Mouse (Mus musculus) embryonic facial prominence, embryonic 15.5 days (tissue): ENCODE data around the gene Scaf1. TPM values are rescaled to one million over a fixed set of nuclear protein-coding genes. Genes with fewer than 3 reads are reported as not detected.

Source experiments
- ATAC-seq: fragments of 200-750 bp; cut with Nextera tagmentation; 2 replicates; pipeline ENCODE4 v1.8.0; 2017; ENCODE audit warnings: low read depth, moderate TSS enrichment; ENCODE audit not compliant: insufficient number of reproducible peaks, low FRiP score, low TSS enrichment
- H3K27ac ChIP-seq: fragments of 300-500 bp; sonication (generic); replicated peaks from 2 replicates; pipeline ENCODE4 v1.5.1; 2015; ENCODE audit warnings: mild to moderate bottlenecking, inconsistent platforms
- H3K27me3 ChIP-seq: fragments of 300-500 bp; sonication (generic); 2 replicates; pipeline ENCODE4 v1.6.1; 2015; ENCODE audit warnings: inconsistent platforms
- H3K36me3 ChIP-seq: fragments of 300-500 bp; sonication (generic); 2 replicates; pipeline ENCODE4 v1.6.1; 2015; ENCODE audit warnings: mild to moderate bottlenecking, inconsistent platforms
- H3K4me1 ChIP-seq: fragments of 300-500 bp; sonication (generic); 2 replicates; pipeline ENCODE4 v1.6.1; 2015; ENCODE audit warnings: inconsistent platforms
- H3K4me2 ChIP-seq: fragments of 300-500 bp; sonication (generic); replicated peaks from 2 replicates; pipeline ENCODE4 v1.6.1; 2015; ENCODE audit warnings: mild to moderate bottlenecking, inconsistent platforms
- H3K4me3 ChIP-seq: fragments of 300-500 bp; sonication (generic); replicated peaks from 2 replicates; pipeline ENCODE4 v1.5.1; 2015; ENCODE audit warnings: mild to moderate bottlenecking, inconsistent platforms
- H3K9ac ChIP-seq: fragments of 300-500 bp; sonication (generic); 2 replicates; pipeline ENCODE4 v1.6.1; 2015; ENCODE audit warnings: inconsistent platforms
- H3K9me3 ChIP-seq: fragments of 300-500 bp; sonication (generic); replicated peaks from 2 replicates; pipeline ENCODE4 v1.6.1; 2016; ENCODE audit warnings: inconsistent platforms
- WGBS: fragments of 180-500 bp; shearing (Covaris S2); methylation state at CpG from one replicate; pipeline ENCODE4 v1.1.7; 2015; 5-methylcytosine and 5-hydroxymethylcytosine counted together
- polyA plus RNA-seq: library from polyadenylated mRNA; unstranded; fragments of >200 nt; fragmentation: Nextera tagmentation; extraction: Ambion mirVana; gene quantifications from 2 replicates; pipeline ENCODE4 v1.2.1, GENCODE M21; 2015

Gene Scaf1
- polyA plus RNA-seq, 1 experiment from 2014 or later: 41.9 TPM

DNA sequence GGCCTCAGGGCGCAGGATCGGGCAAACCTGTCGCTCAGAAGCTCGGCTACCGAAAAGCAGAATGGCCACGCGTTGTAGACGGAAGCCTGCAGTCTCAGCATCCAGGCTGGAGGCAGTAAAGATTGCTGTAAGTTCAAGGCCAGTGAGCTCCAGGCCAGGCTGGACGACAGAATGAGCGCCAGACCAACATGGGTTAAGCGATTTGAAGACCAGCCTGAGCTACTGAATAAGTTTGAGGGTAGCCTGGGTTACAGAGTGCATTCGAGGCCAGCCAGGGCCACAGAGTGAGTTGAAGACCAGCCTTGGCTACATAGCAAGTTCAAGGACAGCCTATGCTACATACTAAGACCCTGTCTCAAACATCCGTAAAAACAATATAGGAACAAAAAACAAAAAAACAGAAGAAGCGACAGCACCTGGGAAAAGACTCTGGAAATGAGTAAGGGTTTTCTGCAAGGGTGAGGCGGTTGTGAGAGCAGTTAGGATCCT is 18.2 kb downstream of the Scaf1 start:
- Histone ChIP-seq H3K4me2 (peak overlapping the region; percentile 77), H3K27ac (peak overlapping the region; percentile 94), H3K4me1 (peaks cover 43% of the 10 kb centered on the region), H3K9me3 (no peaks in the 10 kb centered on the region), H3K4me3 (peak overlapping the region; percentile 77), H3K27me3 (no peaks in the 10 kb centered on the region), H3K9ac (peak overlapping the region; percentile 80), H3K36me3 (peaks cover 62% of the 10 kb centered on the region)
- 2% methylated on average over 15 of the region's 15 CpGs for WGBS
- no peak for ATAC-seq

- under 1% methylated on average over 43 of the region's 43 CpGs for WGBS
- ATAC-seq: peak; percentile 92
Measured at GRCm38 (mm10) chr7:44997231-44997939, 18.8 kb downstream of the Scaf1 start, which contains the start of gene Irf3. TSS of gene Irf3 (plus strand) at chr7:44997648.

DNA sequence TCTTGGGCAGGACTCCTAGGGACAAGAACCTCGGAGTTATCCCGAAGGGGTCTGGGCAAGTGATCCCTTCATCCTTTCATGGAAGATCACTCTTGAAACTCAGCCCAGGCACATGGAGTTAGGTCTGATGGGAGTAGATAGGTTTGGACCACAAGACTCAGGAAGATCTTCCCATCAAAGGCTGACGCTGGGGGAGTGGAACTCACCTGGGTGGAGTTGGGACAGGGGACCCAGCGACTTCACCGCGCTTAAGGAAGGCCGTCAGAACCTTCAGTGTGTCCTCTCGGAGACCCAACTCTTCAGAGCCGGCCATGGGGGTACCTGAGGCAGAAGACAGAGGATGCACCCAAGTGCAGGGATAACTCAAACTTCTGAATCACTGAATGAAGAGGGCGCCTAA is 19.5 kb downstream of the Scaf1 start:
- peak overlapping the region; percentile 77 for H3K4me3 ChIP-seq
- 7% methylated on average over 10 of the region's 10 CpGs for WGBS
- H3K36me3 ChIP-seq: peaks cover 62% of the 10 kb centered on the region
- H3K9me3 ChIP-seq: no peaks in the 10 kb centered on the region
- H3K4me2 ChIP-seq: peak overlapping the region; percentile 77
- ATAC-seq: no peak
- H3K27ac ChIP-seq: peak overlapping the region; percentile 94
- peaks cover 43% of the 10 kb centered on the region for H3K4me1 ChIP-seq
- H3K9ac ChIP-seq: peak overlapping the region; percentile 80
- H3K27me3 ChIP-seq: no peaks in the 10 kb centered on the region

More at GRCm38 (mm10) chr7:44997231-44997939, 18.8 kb downstream of the Scaf1 start, which contains the start of gene Irf3:
- Histone ChIP-seq H3K4me3 (peak within 1 kb of the TSS; percentile 77), H3K9me3 (no peaks in the 10 kb centered on the region), H3K27me3 (no peaks in the 10 kb centered on the region), H3K27ac (peak within 1 kb of the TSS; percentile 94), H3K36me3 (peaks cover 62% of the 10 kb centered on the region), H3K4me2 (peak within 1 kb of the TSS; percentile 77), H3K9ac (peak within 1 kb of the TSS; percentile 80), H3K4me1 (peaks cover 43% of the 10 kb centered on the region)

DNA sequence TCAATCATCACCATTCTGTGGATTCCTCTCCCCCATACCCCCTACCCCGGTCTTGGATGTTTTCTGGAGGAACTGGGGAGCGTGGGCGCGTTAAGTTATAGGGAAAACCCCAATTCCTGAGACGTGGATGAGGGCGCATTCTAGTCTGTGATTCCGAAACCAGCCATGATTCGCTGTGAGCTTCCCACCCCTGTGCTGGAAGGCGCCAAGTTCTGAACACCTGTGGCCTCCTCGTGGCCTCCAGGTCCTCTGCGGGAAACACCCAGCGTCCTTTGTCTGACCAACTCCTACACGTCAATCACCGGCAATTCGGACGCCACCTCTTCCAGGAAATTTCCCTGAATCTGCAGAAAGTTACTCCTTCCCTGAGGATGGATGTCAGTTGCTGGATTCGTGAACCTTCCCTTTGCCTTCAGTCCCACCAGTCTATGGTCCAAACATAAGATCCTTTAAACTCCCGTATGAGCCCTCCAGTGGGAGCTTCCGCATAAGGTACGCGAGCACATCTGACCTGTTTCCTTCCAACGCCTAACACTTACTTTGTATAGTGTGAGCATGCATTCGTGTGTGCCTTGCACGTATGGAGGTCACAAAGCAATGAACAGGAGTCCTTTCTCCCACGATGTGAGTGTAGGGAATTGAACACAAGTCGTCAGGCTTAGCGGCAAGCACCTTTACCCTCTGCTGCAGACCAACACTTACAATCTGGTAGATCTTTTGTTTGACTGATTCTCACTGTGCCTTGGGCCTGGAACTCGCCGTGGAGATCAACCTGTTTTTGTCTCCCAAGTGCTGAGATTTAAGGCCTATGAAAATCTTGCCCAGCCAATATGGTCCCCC is 29.1 kb downstream of the Scaf1 start:
- peak overlapping the region; percentile 69 for H3K9ac ChIP-seq
- H3K9me3 ChIP-seq: no peaks in the 10 kb centered on the region
- under 1% methylated on average over 29 of the region's 29 CpGs for WGBS
- H3K27me3 ChIP-seq: no peaks in the 10 kb centered on the region
- peaks cover 24% of the 10 kb centered on the region for H3K36me3 ChIP-seq
- peak overlapping the region; percentile 98 for H3K4me3 ChIP-seq
- peaks cover 37% of the 10 kb centered on the region for H3K4me1 ChIP-seq
- H3K27ac ChIP-seq: peak overlapping the region; percentile 96
- no peak; the same call in 1 of the 2 replicates for ATAC-seq
- H3K4me2 ChIP-seq: peak overlapping the region; percentile 68

DNA sequence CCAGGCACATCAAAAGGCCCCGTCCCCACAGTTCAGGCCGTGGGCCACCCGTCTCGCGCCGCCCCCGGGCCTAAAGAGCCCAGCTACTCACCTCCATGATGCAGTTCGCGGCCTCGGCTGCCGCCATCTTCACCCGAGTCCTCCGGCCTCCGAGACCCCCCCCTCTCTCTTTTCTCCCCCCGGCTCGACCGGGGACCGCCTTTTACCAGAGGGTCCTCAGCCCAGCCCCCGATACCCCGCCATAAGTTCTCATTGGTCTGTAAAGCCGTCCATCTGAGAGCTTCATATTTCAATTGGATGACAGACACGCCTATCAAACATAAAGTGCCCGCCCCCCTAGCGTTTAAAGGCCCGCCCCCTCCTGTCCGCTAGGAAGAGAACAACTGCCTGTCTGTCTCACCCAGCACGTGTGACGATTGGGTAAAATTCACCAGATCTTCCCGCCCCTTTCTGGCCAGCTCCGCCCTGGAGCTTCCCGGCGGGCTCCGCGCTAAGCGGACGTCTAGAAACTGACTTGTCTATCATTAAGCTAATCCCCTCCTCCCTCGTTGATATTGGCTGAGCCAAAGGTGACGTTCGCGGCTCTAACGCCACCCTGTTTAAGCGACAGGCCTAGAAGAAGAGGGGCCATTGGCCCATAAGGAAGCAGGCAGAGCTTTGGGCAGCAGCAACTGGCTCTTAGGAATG is 29.8 kb downstream of the Scaf1 start, which contains the start of gene Prmt1:
TSS of gene Prmt1 (minus strand) at position 377 of the 687 bp plus-strand sequence.
- Histone ChIP-seq H3K4me3 (peak within 1 kb of the TSS; percentile 98), H3K27me3 (no peaks in the 10 kb centered on the region), H3K9me3 (no peaks in the 10 kb centered on the region), H3K27ac (peak within 1 kb of the TSS; percentile 96), H3K9ac (peak within 1 kb of the TSS; percentile 97), H3K4me1 (peaks cover 37% of the 10 kb centered on the region), H3K36me3 (peaks cover 24% of the 10 kb centered on the region), H3K4me2 (peak within 1 kb of the TSS; percentile 68)
- peak; percentile 97 for ATAC-seq
- 1% methylated on average over 42 of the region's 42 CpGs for WGBS

DNA sequence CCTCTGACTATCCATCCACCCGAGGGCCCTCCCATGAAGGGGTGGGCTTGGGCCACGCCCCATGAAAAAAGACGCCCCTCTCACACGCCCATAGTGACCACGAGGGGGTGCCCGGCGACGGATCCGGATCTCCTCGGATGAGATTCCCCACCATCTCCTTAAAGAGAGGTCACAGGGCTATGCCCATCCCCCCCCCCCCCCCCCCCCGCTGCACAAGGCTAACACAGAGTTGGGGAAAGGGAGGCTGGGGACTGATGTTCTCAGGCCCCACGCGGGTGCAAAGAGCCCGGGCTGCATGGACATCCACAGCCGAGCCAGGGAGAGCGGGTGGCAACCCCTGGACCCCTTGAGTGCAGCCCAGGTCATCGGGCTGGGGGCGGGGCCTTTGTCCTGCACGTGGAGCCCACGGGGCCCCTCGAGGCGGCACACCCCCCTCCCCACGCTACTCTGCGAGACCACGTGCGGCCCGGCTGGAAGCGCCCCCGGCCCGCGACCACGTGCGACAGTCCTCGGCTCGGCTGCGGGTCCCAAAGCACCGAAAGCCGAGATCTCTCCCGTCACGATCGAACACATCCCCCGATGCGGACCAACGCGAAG is 30.5 kb downstream of the Scaf1 start:
- Histone ChIP-seq H3K4me2 (peak overlapping the region; percentile 68), H3K9me3 (no peaks in the 10 kb centered on the region), H3K36me3 (peaks cover 24% of the 10 kb centered on the region), H3K9ac (peak overlapping the region; percentile 97), H3K4me3 (peak overlapping the region; percentile 98), H3K27me3 (no peaks in the 10 kb centered on the region), H3K27ac (peak overlapping the region; percentile 95), H3K4me1 (peaks cover 37% of the 10 kb centered on the region)
- no peak for ATAC-seq
- under 1% methylated on average over 43 of the region's 45 CpGs for WGBS

- Histone ChIP-seq H3K36me3 (peaks cover 31% of the 10 kb centered on the region), H3K27ac (peak overlapping the region; percentile 29; the same call in 1 of the 2 replicates), H3K27me3 (no peaks in the 10 kb centered on the region), H3K9ac (no peak overlapping the region), H3K4me2 (peak overlapping the region; percentile 68), H3K4me3 (peak overlapping the region; percentile 98), H3K4me1 (peaks cover 37% of the 10 kb centered on the region), H3K9me3 (no peaks in the 10 kb centered on the region)
- ATAC-seq: no peak
- WGBS: 38% methylated on average over 3 of the region's 3 CpGs
Measured at GRCm38 (mm10) chr7:44984833-44985164, 31.4 kb downstream of the Scaf1 start.

GRCm38 (mm10) chr7:44983944-44984832 is 32.0 kb downstream of the Scaf1 start:
- no peaks in the 10 kb centered on the region for H3K27me3 ChIP-seq
- WGBS: 61% methylated on average over 7 of the region's 7 CpGs
- peak overlapping the region; percentile 98 for H3K4me3 ChIP-seq
- peaks cover 35% of the 10 kb centered on the region for H3K4me1 ChIP-seq
- no peak for ATAC-seq
- peaks cover 37% of the 10 kb centered on the region for H3K36me3 ChIP-seq
- peak overlapping the region; percentile 63 for H3K27ac ChIP-seq
- no peak overlapping the region for H3K9ac ChIP-seq
- peak overlapping the region; percentile 68 for H3K4me2 ChIP-seq
- H3K9me3 ChIP-seq: no peaks in the 10 kb centered on the region

DNA sequence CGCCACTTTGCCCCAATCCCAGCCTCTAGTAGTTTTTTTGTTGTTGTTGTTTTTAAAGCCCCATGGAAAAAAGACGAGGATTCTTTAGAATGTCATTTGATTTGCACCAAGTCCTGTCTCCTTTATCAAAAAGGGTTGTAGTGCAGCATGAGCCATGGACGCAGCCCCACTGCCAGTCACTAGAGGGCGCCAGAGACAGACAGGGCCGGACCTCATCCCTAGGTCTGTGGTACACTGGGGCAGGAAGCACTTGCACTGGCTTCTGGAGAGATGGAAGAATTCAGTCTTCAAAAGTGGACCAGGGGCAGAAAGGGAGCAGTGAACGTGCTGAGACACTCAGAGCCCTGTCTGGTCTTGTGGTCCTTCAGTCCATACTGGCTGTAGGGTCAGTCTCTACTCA is 33.1 kb downstream of the Scaf1 start:
- 35% methylated on average over 6 of the region's 6 CpGs for WGBS

GRCm38 (mm10) chr7:44981539-44981938 is 34.6 kb downstream of the Scaf1 start:
- Histone ChIP-seq H3K4me2 (no peak overlapping the region), H3K9ac (no peak overlapping the region), H3K4me1 (peaks cover 20% of the 10 kb centered on the region), H3K27ac (no peak overlapping the region), H3K36me3 (peaks cover 64% of the 10 kb centered on the region), H3K9me3 (no peaks in the 10 kb centered on the region), H3K4me3 (no peak overlapping the region), H3K27me3 (no peaks in the 10 kb centered on the region)
- WGBS: 93% methylated on average over 8 of the region's 8 CpGs
- no peak for ATAC-seq

More for the DNA sequence above, 33.1 kb downstream of the Scaf1 start:
- H3K27ac ChIP-seq: no peak overlapping the region
- no peak overlapping the region for H3K4me3 ChIP-seq
- H3K36me3 ChIP-seq: peaks cover 48% of the 10 kb centered on the region
- no peak overlapping the region for H3K9ac ChIP-seq
- no peak overlapping the region for H3K4me2 ChIP-seq
- H3K4me1 ChIP-seq: peaks cover 28% of the 10 kb centered on the region
- no peak for ATAC-seq
- H3K9me3 ChIP-seq: no peaks in the 10 kb centered on the region
- no peaks in the 10 kb centered on the region for H3K27me3 ChIP-seq
